Mouse (Mus musculus) mouse embryonic stem cell (cell line): Measurements from ENCODE around the gene Gm37240.

Experiments used
- in situ Hi-C, 2 experiments: fragments of 300-500 bp; cut with MboI; formaldehyde crosslinking; loops; 1 replicate in 1 of 2; 3 replicates in 1 of 2; pipeline ENCODE4 v1.14.3; 2019 to 2020; ENCODE audit warnings: low sequenced_read_pairs in 2 of 2, low pct_unique_long_range_greater_than_20kb in 1 of 2, mixed read lengths in 1 of 2; ENCODE audit not compliant: unreplicated experiment in 1 of 2

Gm37240 gene

DNA sequence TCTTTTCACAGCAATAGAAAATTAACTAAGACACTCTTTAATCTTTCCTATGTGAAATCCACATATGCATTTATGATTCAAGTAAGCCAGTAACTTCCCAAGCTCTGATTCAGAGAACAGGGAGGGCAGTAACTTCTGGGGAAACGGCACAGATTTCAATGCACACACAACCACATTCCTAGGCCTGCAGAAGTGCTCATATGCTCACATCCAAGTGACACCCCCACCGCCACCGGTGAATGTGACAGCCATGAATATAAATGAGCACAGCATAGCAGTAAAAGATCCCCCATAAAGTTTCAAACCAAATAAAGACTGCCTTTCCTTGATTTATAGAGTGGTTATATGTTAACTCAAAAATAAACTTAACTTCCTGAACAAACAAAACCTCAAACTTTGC, 641.2 kb downstream of the Gm37240 start:
- in situ Hi-C loops = no loop called here

DNA sequence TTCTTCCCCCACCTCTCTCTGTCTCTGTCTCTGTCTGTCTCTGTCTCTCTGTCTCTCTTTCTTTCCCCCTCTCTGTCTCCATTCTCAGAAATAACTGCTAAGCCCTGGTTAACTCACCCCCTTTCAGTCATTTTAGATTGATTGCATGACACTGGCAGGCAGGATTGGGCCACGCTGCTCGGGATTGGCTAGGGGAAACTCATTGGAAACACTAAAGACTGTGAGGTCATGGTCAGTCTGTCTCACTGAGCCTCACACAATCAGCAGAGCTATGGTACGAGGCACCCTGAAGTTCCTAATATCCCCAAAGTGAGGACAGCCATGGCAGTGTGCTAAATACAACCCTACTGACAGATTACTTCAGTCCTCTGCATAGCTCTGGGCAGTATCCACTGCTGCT, 650.8 kb downstream of the Gm37240 start:
- in situ Hi-C loops = no loop called here

GRCm38 (mm10) chr3:85232846-85233245, 654.5 kb downstream of the Gm37240 start:
- in situ Hi-C loops = no loop called here

- in situ Hi-C loops = no loop called here
Measured at GRCm38 (mm10) chr3:85222046-85222445, 665.3 kb downstream of the Gm37240 start.

- in situ Hi-C loops = no loop called here
Measured at GRCm38 (mm10) chr3:85214926-85215325, 672.4 kb downstream of the Gm37240 start.

DNA sequence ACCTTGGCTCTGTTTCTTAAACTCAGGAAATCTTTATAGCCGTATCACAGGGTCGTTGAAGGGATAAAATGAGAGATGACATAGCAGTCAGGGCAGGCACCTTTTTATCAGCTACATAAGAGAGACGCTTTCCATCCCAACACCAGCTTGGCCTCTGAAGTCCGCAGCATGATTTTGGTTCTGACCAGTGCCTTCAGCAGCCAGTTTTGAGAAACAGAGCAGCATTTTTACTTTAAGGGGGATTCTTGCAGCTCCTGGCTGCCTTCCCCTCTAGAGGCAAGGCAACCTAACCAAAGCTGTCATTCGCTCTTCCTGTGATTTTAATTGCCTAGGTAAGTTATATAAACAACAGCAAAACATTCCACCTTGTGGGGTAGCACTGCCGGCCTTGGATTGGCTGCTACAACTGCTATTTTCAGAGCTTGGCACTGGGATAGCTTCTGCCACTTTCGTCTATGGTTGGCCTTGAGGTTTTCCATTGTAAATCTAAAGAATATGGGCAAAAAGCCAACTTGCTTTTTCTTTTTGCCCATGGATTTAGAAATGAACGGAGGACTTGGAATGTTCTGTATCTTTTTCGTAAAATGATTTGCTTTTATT, 674.5 kb downstream of the Gm37240 start:
- in situ Hi-C loops = no loop called here

GRCm38 (mm10) chr3:85209887-85210844, 677.2 kb downstream of the Gm37240 start:
- in situ Hi-C loops = no loop called here

- in situ Hi-C loops = no loop called here
Measured at GRCm38 (mm10) chr3:85206475-85206874, 680.8 kb downstream of the Gm37240 start.

- in situ Hi-C loops = no loop called here
Measured at GRCm38 (mm10) chr3:85205911-85206310, 681.4 kb downstream of the Gm37240 start.

DNA sequence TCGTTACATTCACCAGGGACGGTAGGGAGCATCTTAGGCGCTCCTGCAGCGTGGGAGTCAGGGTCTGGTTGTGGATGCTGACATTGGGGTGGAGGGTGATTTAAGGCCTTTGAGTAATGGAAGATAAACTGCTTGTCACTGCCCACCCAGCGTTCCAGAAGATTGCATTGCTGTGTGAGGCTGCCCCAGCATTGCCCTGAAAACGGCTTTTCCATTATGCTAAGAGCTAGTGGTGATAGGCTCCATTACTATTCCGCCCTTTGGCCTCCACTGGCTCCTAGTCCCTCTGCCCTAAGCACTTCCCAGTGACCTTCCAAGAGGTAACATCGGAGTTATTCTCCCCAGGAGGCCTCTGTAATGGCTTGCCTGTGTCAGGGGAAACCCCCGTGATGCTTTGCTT, 683.7 kb downstream of the Gm37240 start:
- in situ Hi-C loops = no loop called here

DNA sequence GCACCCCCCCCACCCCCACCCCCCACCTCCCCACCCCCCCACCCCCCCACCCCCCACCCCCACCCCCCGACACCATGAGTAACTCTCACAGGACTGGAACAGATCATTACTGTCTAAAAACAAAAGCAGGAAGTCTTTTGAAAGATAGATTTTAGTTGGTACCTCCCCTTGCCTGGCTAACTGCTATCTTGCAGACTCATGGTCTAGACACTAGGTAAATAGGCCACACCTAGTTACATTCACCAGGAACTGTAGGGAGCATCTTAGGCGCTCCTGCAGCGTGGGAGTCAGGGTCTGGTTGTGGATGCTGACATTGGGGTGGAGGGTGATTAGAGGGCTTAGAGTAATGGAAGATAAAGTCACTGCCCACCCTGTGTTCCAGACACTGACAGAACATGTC, 684.6 kb downstream of the Gm37240 start:
- in situ Hi-C loops = no loop called here

DNA sequence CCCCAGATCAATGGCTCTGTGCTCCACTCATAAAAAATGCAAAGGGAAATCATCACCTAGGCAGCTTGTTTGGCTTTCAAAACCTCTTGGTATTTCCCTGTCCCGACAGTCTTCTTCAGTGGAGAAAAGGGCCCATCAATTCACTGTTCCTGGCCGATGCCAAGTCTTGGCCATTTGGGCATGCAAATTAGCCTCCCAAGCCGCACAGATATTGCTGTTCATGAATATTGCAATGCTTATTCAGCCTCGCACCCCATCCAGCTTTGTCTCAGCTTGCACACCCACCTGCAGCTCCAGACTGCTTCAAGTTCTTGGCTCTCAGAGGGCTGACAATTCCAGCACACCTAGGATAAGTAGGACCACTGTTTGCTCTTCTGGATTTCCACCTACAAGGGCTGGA, 685.5 kb downstream of the Gm37240 start:
- in situ Hi-C loops = no loop called here

GRCm38 (mm10) chr3:85198496-85198895, 688.8 kb downstream of the Gm37240 start:
- in situ Hi-C loops = no loop called here

- in situ Hi-C loops = no loop called here
Measured at GRCm38 (mm10) chr3:85197148-85197547, 690.2 kb downstream of the Gm37240 start.

GRCm38 (mm10) chr3:85196591-85196990, 690.7 kb downstream of the Gm37240 start:
- in situ Hi-C loops = no loop called here

- in situ Hi-C loops = no loop called here
Measured at GRCm38 (mm10) chr3:85195068-85195481, 692.2 kb downstream of the Gm37240 start.

DNA sequence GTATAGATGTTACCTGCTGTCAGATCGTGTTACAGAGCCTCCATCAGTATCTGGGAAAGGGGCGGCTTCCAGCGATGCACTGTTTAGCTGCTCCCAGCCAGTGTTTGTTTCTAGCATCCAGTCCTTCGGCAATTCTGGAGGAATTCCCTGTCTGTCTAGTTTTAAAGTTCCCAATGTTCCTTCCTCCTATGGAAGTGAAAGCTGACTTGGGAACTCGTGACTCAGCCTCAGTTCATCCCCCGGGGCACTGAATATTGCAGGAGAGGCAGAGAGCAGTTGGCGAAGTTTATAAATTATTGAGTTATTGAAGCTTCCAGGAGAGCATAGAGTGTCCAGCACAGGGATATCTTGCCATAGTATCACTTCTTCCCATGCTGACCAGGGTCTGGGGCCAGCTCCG, 697.5 kb downstream of the Gm37240 start:
- in situ Hi-C loops = no loop called here

- in situ Hi-C loops = no loop called here
Measured at GRCm38 (mm10) chr3:85188364-85188763, 699.0 kb downstream of the Gm37240 start.

DNA sequence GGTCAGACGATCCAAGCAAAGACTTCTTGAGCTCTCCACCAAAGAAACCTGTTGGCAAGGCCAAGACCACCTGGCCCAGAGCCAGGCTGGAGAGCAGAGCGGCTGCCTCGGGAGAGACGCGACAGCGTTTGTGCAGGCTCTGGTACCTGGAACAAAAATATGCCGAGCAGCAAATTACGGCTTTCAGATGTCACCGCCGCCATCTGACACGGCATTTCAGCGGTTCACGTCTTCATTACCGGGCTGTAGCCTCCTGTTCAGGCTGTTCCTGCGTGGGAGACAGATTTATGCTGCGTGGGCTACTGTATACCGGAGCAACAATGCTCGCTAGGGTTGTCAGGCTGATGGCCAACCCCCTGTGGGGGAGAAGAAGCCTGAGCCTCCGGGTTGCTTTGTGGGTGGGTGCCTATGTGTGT, 700.6 kb downstream of the Gm37240 start:
- in situ Hi-C loops = no loop called here

GRCm38 (mm10) chr3:85185827-85186226, 701.5 kb downstream of the Gm37240 start:
- in situ Hi-C loops = no loop called here
